Mouse (Mus musculus): ENCODE results near the gene Acan.

The Acan gene

DNA sequence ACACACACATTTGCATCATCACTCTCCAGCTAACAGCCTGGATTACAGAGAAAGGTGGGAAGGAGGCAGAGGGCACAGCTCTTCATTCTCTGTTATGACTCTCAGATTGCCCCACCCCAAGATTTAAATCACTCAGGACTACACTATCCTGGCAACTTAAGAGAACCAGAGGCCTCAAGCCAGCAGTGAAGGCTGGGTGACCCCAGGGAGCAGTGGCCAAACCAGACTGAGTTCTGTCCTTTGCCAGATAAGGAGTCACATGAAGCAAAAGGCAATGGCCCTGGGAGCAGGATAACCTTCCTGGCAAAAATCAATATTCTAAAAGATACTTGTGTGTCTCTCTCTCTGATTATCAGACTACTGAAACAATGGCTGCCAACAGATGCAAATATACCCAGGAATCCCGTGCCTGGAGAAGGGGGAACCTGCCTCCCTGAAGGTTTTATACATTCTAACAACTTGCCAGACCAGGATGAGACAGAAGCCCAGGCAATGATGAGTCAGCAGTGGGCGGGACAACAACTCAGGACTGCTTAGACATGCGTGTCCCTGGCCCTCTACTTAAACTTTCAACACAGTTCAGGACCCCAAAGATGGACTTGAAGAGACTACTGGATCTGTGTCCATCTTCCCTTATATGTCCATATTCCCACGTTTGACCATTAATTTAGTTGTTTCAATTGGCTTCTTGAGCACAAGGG lies 86.8 kb downstream of the Acan start:
- CTCF ChIA-PET = no interaction called here

GRCm38 (mm10) chr7:79140897-79141296 lies 87.6 kb downstream of the Acan start:
- CTCF ChIA-PET = interaction anchor here (1.4 kb wide), 1 partner anchor 209 kb away, joined by 9 read pairs; no protein-coding TSS in a partner anchor

DNA sequence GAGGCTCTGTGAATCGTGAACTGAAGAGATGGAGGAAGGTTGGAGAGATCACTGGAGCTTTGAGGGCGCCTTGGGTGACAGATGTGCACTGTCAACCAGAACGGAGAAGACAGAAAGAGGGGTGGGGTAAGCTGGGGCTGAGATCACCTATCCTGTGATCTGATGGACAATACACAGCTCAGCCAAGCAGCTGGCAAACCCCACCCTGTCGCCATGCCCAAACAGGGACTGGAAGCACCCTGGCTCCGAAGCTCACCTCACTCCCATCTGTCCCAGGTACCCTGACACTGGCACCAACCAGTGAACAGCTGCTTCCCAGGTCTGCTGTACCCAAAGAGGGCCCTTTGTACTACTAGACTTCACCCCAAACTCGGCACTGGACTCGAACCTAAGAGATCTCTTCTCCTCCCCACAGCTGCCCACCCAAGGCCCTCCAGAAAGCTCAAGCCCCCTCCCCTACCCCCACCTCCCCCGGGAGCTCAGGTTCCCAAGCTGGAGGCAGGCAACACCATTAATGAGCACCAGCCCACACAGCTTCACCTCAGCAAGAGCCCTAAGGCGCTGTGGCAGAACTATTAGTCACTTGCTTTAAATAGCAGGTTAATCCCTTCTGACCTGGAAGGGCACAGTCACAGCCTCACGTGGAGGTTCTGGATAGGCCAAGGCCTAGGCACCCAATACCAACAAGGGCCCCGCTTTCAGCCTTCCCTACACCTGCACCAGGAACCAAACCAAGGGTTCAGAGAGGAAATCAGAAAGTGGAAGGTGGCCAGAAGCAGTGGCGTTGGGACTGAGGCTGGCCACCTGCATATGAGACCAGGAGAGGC lies 93.9 kb downstream of the Acan start:
- CTCF ChIA-PET = no interaction called here

DNA sequence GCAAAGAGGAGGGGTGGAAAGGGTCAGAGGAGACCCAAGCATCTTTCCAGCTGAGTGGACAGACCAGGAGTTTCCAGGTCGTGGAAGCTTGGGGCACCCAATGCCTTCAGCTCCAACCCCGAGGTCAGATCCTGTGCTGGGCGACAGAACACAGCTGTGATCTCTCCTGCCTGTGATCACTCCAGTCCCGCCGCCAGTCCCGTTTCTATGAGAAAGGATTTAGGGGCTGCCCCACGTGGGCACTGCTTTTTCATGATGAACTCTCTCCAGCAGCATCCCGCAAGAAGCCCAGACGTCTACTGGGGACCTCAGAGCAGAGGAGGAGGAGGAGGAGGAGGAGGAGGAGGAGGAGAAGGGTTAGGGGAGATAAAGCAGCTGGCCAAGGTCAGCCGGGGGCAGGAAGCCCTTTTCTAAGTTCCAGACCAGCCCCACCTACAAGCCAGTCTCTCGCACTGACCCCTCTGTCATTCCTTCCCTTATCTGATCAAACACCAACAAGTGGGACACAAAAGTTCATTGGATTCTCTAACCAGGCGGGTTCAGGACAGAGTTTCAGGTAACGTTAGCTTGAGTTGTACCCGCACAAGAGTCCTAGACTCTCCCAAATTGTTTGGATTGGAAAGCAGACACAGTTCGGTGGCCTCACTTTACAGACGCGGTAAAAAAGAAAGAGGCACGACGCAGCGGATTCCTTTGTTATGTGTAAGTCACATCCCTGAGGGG lies 94.8 kb downstream of the Acan start:
- CTCF ChIA-PET = interaction anchor here (0.7 kb wide), 1 partner anchor 581 kb away, joined by 9 read pairs; no protein-coding TSS in a partner anchor

DNA sequence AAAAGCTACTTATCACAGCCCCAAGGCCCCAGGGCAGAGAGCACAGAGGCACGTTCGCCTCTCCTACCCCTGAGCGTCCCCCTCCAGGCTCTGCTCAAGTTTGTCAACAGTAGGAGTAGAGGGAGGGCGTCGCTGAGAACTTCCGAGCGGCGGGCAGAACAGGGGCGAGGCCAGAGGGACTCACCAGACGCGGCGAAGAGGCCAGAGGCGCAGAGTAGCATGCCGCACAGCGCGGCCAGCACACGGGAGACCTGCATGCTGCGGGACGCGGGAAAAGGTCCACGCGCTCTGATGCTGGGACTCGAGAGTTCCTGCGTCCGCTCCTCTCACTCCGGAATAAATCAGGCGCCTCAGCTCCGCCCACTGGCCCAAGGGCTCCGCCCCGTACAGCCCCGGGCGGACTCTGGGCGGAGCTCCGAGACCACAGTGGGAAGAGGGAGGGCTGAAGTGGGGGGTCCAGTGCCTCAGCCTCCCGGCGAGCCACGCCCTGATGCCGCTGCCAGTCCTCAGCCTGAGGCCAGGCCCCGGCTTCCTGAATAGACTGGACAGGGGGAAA lies 95.5 kb downstream of the Acan start, which contains the start of gene Mfge8:
Mfge8 (minus strand) TSS at position 350 of the 556 bp plus-strand sequence.
- CTCF ChIA-PET = no interaction called here

DNA sequence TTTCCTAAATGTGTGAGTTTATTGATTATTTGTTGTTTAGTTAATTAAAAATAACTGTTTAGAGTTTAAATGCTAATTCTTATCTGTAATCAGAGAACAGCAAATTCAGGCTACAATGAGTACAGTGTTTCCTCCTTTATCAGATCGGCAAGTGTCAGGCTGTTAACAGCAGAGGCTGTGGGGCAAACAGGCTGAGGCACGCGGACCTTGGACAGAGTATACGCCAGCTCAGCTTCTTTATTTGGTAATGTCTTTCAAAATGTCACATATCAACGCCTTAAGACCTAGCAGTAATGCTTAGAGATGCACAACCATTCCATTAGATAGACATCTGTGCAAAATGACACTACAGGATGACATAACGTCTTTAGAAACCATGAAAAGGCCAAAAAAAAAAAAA lies 96.2 kb downstream of the Acan start:
- CTCF ChIA-PET = no interaction called here

GRCm38 (mm10) chr7:79159406-79159805 lies 106.1 kb downstream of the Acan start:
- CTCF ChIA-PET = no interaction called here
